Mouse (Mus musculus): ENCODE measurements around the gene Slc26a5. TPM values are rescaled to one million over a fixed set of nuclear protein-coding genes. Genes with fewer than 3 reads are reported as not detected.

The Slc26a5 gene
- 0.06 and 0.45 TPM in 2 replicates for polyA plus RNA-seq (2014; fragmentation: Nextera tagmentation; extraction: Ambion mirVana)

DNA sequence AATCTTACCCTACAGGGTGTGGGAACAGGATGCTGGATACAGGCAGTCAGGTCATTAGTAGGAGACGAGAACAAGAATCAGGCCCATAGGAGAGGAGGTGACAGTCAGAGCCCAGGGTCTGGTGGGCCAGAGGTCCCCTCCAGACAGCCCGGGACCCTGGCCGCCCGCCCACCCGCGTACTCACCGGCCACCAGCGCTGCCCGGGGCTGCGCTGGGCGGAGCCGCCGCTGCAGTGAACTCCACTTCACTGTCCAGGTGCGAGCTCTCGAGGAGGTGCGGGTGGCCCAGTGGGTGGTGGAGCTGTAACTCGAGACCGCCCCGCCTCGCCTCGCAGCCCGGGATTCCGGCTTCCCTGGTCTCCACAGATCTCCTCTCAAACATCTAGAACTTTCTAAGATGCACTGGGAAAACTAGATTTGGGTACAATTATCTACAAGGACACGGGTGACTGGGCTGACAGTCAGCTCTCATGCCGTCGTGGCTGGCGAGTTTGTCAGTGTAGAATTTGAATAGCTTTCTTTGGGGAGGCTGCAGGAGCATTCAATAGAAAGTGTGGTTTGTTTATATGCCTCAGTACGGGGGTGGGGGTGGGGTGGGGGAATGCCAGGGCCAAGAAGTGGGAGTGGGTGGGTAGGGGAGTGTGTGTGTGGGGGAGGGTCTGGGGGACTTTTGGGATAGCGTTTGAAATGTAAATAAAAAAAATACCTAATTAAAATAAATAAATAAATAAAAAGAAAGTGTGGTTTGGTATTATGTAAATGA lies at the start of gene Slc26a5:
TSS of gene Slc26a5 (minus strand) at position 259 of the 762 bp plus-strand sequence.
- Histone ChIP-seq H3K9ac (ENCODE audit: low read length) (peak within 1 kb of the TSS; percentile 37; the same call in 1 of the 2 replicates), H3K4me2 (ENCODE audit: low read depth, severe bottlenecking) (peak within 1 kb of the TSS; percentile 55), H3K9me3 (ENCODE audit: control insufficient read depth, low read length) (no peaks in the 10 kb centered on the region), H3K4me1 (ENCODE audit: control insufficient read depth, insufficient read depth, low read length) (0 out of 2 replicates have a peak, but pooled peaks cover 3% of the 10 kb centered on the region), H3K36me3 (ENCODE audit: control insufficient read depth, insufficient read depth, low read length) (no peaks in the 10 kb centered on the region), H3K4me3 (ENCODE audit: low read depth, low read length) (0 out of 2 replicates have a peak within 1 kb of the TSS, but pooled peaks have one; percentile 14), H3K27me3 (ENCODE audit: control insufficient read depth, insufficient read depth, low read length) (peaks cover 2% of the 10 kb centered on the region; the same call in 1 of the 2 replicates), H3K27ac (replicated peaks; ENCODE audit: low read depth, low read length) (no peak within 1 kb of the TSS)
- DNase-seq (ENCODE audit: low spot score) (peak; percentile 68), ATAC-seq (ENCODE audit: insufficient number of reproducible peaks, low FRiP score, low TSS enrichment, low read depth) (peak; percentile 80)
- WGBS: 1% methylated on average over 29 of the region's 29 CpGs

GRCm38 (mm10) chr5:21914776-21915175 lies 49.4 kb upstream of the Slc26a5 start:
- WGBS: 63% methylated on average over 3 of the region's 3 CpGs
- ATAC-seq (ENCODE audit: insufficient number of reproducible peaks, low FRiP score, low TSS enrichment, low read depth): no peak

DNA sequence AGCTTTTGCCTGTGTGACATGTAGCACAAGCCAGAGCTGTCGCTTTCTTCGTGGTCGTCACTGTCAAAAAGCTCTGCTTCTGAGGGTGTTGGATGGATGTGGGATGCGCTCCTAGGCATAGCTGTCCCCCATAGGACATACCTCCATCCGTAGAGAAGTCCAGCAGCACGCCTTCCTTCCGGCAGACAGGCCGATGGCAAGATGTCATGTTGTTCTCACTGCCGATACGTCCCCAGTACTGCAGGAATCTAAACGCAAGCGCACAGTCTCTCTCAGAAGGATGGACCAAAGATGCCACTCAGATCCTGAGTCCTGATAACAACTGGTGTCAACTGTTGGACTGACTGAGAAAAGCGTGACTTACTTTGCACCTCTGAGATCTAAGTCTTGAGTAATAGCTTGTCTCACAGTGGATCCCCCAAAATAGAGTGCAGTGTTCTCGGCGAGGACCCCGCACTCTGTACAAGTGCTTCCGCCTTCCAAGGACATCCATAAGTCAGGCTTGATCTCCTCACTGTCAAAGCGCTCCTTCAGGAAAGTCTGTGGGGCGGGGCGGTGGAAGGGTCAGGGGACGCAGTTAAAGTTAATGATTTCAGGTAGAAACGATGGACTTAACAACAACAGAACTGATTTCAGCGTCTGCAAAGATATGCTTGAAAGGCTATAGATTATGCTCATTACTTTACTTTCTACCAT lies 47.6 kb upstream of the Slc26a5 start:
- Histone ChIP-seq H3K4me2 (ENCODE audit: low read depth, severe bottlenecking) (no peak overlapping the region), H3K36me3 (ENCODE audit: control insufficient read depth, insufficient read depth, low read length) (no peaks in the 10 kb centered on the region), H3K9me3 (ENCODE audit: control insufficient read depth, low read length) (no peaks in the 10 kb centered on the region), H3K4me1 (ENCODE audit: control insufficient read depth, insufficient read depth, low read length) (no peaks in the 10 kb centered on the region), H3K9ac (ENCODE audit: low read length) (no peak overlapping the region), H3K27ac (replicated peaks; ENCODE audit: low read depth, low read length) (no peak overlapping the region), H3K4me3 (ENCODE audit: low read depth, low read length) (no peak overlapping the region), H3K27me3 (ENCODE audit: control insufficient read depth, insufficient read depth, low read length) (no peaks in the 10 kb centered on the region)
- DNase-seq (ENCODE audit: low spot score) (peak; percentile 20), ATAC-seq (ENCODE audit: insufficient number of reproducible peaks, low FRiP score, low TSS enrichment, low read depth) (no peak)
- 81% methylated on average over 23 of the region's 23 CpGs for WGBS

More at GRCm38 (mm10) chr5:21914776-21915175, 49.4 kb upstream of the Slc26a5 start:
- no peak overlapping the region for H3K27ac ChIP-seq (replicated peaks; ENCODE audit: low read depth, low read length)
- no peaks in the 10 kb centered on the region for H3K27me3 ChIP-seq (ENCODE audit: control insufficient read depth, insufficient read depth, low read length)
- H3K4me2 ChIP-seq (ENCODE audit: low read depth, severe bottlenecking): no peak overlapping the region
- no peaks in the 10 kb centered on the region for H3K36me3 ChIP-seq (ENCODE audit: control insufficient read depth, insufficient read depth, low read length)
- peak; percentile 8 for DNase-seq (ENCODE audit: low spot score)
- H3K4me1 ChIP-seq (ENCODE audit: control insufficient read depth, insufficient read depth, low read length): no peaks in the 10 kb centered on the region
- H3K4me3 ChIP-seq (ENCODE audit: low read depth, low read length): no peak overlapping the region
- H3K9ac ChIP-seq (ENCODE audit: low read length): no peak overlapping the region
- no peaks in the 10 kb centered on the region for H3K9me3 ChIP-seq (ENCODE audit: control insufficient read depth, low read length)

DNA sequence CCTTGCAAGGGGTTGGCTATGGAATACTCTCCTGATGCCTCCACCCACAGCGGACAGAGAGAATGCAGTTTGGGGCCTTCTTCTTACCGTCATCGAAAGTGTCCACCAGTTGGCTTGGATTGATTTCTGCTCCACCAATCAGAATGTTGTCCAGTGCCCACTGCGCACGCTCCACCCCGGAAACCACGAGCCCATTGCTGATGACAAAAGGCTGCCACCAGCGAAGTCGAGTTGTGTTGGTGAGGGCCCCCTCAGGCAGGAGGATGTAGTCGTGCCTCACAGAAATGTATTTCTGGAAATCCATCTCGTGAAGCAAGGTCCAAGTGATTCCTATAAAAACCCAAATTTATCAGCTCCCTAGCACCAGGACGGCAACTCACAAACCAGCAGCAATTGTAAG lies 45.3 kb upstream of the Slc26a5 start:
- Histone ChIP-seq H3K9ac (ENCODE audit: low read length) (no peak overlapping the region), H3K36me3 (ENCODE audit: control insufficient read depth, insufficient read depth, low read length) (no peaks in the 10 kb centered on the region), H3K27ac (replicated peaks; ENCODE audit: low read depth, low read length) (no peak overlapping the region), H3K4me1 (ENCODE audit: control insufficient read depth, insufficient read depth, low read length) (no peaks in the 10 kb centered on the region), H3K4me3 (ENCODE audit: low read depth, low read length) (no peak overlapping the region), H3K9me3 (ENCODE audit: control insufficient read depth, low read length) (no peaks in the 10 kb centered on the region), H3K4me2 (ENCODE audit: low read depth, severe bottlenecking) (no peak overlapping the region), H3K27me3 (ENCODE audit: control insufficient read depth, insufficient read depth, low read length) (no peaks in the 10 kb centered on the region)
- 94% methylated on average over 12 of the region's 12 CpGs for WGBS
- no peak for DNase-seq (ENCODE audit: low spot score)
- ATAC-seq (ENCODE audit: insufficient number of reproducible peaks, low FRiP score, low TSS enrichment, low read depth): no peak

DNA sequence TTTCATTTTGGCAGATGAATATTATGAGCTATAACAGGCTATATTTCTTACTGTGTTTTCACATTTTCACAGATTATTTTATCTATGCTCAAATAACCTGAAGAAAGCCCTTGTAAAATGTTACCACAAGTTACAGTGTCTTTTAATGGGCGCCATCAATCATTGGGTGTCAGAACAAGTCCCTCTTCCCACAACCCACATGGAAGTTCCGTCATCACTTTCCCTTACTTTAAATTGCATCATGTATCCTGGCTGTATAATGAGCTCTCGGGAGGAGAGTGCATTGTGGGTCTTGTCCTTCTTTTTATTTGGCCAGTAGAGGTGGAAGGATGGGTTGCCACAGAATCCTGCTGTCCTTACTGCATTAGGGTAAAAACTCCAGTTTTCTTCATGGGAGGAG lies 44.3 kb upstream of the Slc26a5 start:
- H3K4me3 ChIP-seq (ENCODE audit: low read depth, low read length): no peak overlapping the region
- 81% methylated on average over 3 of the region's 3 CpGs for WGBS
- ATAC-seq (ENCODE audit: insufficient number of reproducible peaks, low FRiP score, low TSS enrichment, low read depth): no peak

GRCm38 (mm10) chr5:21901411-21901810 lies 36.0 kb upstream of the Slc26a5 start:
- ATAC-seq (ENCODE audit: insufficient number of reproducible peaks, low FRiP score, low TSS enrichment, low read depth) (no peak), DNase-seq (ENCODE audit: low spot score) (no peak)
- no peak overlapping the region for H3K4me3 ChIP-seq (ENCODE audit: low read depth, low read length)
- no peak overlapping the region for H3K27ac ChIP-seq (replicated peaks; ENCODE audit: low read depth, low read length)
- WGBS: 71% methylated on average over 12 of the region's 12 CpGs
- no peaks in the 10 kb centered on the region for H3K36me3 ChIP-seq (ENCODE audit: control insufficient read depth, insufficient read depth, low read length)
- no peaks in the 10 kb centered on the region for H3K9me3 ChIP-seq (ENCODE audit: control insufficient read depth, low read length)
- H3K4me2 ChIP-seq (ENCODE audit: low read depth, severe bottlenecking): no peak overlapping the region
- no peaks in the 10 kb centered on the region for H3K27me3 ChIP-seq (ENCODE audit: control insufficient read depth, insufficient read depth, low read length)
- H3K9ac ChIP-seq (ENCODE audit: low read length): no peak overlapping the region
- H3K4me1 ChIP-seq (ENCODE audit: control insufficient read depth, insufficient read depth, low read length): no peaks in the 10 kb centered on the region

More for the DNA sequence above, 44.3 kb upstream of the Slc26a5 start:
- Histone ChIP-seq H3K4me1 (ENCODE audit: control insufficient read depth, insufficient read depth, low read length) (no peaks in the 10 kb centered on the region), H3K9ac (ENCODE audit: low read length) (no peak overlapping the region), H3K9me3 (ENCODE audit: control insufficient read depth, low read length) (no peaks in the 10 kb centered on the region), H3K27ac (replicated peaks; ENCODE audit: low read depth, low read length) (no peak overlapping the region), H3K27me3 (ENCODE audit: control insufficient read depth, insufficient read depth, low read length) (no peaks in the 10 kb centered on the region), H3K4me2 (ENCODE audit: low read depth, severe bottlenecking) (no peak overlapping the region), H3K36me3 (ENCODE audit: control insufficient read depth, insufficient read depth, low read length) (no peaks in the 10 kb centered on the region)
- no peak for DNase-seq (ENCODE audit: low spot score)

DNA sequence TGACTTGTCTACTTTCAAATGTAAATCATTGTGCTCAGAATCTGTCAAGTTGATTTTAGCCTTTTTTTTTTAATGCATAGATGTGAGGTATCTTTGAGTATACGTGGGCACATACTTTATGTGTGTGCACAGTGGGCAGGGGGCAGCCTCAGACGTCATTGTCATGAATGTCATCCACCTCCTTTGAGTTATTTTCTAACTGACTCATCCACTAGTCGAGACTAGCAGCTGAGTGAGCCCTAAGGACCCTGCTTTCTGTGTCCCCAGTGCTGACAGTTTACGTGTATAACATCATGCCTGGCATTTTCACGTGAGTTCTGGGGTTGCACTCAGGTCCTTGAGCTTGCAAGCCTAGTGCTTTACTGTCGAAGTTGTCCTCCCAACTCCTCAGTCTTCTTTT lies 35.5 kb upstream of the Slc26a5 start:
- H3K4me3 ChIP-seq (ENCODE audit: low read depth, low read length): no peak overlapping the region
- H3K9me3 ChIP-seq (ENCODE audit: control insufficient read depth, low read length): no peaks in the 10 kb centered on the region
- no peak for ATAC-seq (ENCODE audit: insufficient number of reproducible peaks, low FRiP score, low TSS enrichment, low read depth)
- WGBS: 77% methylated on average over 6 of the region's 6 CpGs
- H3K27me3 ChIP-seq (ENCODE audit: control insufficient read depth, insufficient read depth, low read length): no peaks in the 10 kb centered on the region
- no peaks in the 10 kb centered on the region for H3K4me1 ChIP-seq (ENCODE audit: control insufficient read depth, insufficient read depth, low read length)
- H3K9ac ChIP-seq (ENCODE audit: low read length): no peak overlapping the region
- no peaks in the 10 kb centered on the region for H3K36me3 ChIP-seq (ENCODE audit: control insufficient read depth, insufficient read depth, low read length)
- H3K27ac ChIP-seq (replicated peaks; ENCODE audit: low read depth, low read length): no peak overlapping the region
- H3K4me2 ChIP-seq (ENCODE audit: low read depth, severe bottlenecking): no peak overlapping the region
- no peak for DNase-seq (ENCODE audit: low spot score)

DNA sequence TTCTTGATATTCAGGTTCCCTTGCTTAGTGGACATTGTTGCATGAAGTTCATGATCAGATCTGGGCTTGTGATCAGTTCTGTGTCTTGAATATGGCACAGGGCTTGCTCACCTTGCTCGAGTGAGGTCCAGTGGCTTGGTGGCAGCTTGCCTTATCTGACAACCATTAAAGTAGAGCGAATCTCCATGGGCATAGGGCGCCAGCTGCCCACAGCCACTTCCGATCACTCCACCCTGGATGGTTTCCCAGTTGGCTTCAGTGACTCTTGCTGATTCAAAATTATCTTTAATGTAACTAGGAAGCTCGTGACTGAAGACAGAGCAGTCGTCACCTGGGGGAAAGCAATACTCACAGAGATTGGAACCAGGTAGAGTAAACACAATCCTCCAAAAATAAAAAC lies 33.5 kb upstream of the Slc26a5 start:
- Histone ChIP-seq H3K4me1 (ENCODE audit: control insufficient read depth, insufficient read depth, low read length) (no peaks in the 10 kb centered on the region), H3K4me2 (ENCODE audit: low read depth, severe bottlenecking) (no peak overlapping the region), H3K27me3 (ENCODE audit: control insufficient read depth, insufficient read depth, low read length) (no peaks in the 10 kb centered on the region), H3K9ac (ENCODE audit: low read length) (no peak overlapping the region), H3K36me3 (ENCODE audit: control insufficient read depth, insufficient read depth, low read length) (no peaks in the 10 kb centered on the region), H3K9me3 (ENCODE audit: control insufficient read depth, low read length) (no peaks in the 10 kb centered on the region), H3K4me3 (ENCODE audit: low read depth, low read length) (no peak overlapping the region), H3K27ac (replicated peaks; ENCODE audit: low read depth, low read length) (no peak overlapping the region)
- ATAC-seq (ENCODE audit: insufficient number of reproducible peaks, low FRiP score, low TSS enrichment, low read depth): no peak
- no peak for DNase-seq (ENCODE audit: low spot score)
- WGBS: 87% methylated on average over 6 of the region's 6 CpGs

Measured in limb, embryonic 11.5 days (tissue).